Mouse (Mus musculus): ENCODE data around the gene Itsn1.

DNA sequence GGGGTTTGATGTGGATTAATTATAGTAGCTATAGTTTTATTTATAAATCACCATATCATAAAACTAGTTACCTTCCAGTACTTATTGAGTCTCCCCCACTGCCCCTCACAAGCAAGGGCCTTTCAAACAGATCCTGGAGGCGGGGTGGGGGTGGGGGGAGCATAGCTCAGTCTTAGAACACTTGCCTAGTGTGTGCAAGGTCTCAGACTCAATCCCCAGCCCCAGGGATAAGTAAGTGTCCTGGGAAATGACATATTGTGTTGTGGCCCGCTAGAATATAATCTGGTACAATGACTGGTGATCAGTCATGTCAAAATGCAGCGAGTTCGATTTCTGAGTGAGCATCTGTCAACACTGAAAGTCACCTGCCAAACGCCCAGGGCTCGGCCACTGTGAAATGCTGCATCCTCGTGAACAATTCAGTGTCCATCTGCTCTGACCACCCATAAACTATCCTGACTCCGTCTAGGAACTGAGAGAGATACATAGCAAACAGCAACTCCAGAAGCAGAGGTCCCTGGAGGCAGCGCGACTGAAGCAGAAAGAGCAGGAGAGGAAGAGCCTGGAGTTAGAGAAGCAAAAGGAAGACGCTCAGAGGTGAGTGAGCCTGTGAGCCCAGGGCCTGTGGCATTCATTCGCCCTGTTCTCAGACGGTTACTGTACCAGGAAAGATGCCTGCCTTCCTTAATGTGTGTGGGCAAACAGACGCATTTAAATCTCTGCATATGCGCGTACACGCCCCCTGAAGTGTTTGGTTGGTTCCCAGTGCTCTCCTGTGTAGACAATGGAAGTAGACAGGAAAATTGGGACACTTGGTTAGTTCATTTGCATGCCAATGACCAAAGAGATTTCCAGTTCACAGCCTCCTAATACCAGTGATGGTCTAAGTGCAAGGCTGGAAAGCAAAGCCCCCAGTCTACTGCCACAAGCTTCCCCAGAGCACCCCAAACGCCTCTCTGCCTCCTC, 107.8 kb downstream of the Itsn1 start:
- TF ChIP-seq CTCF (IDR thresholded peaks at IDR 0.05; ENCODE audit: low read depth) (no peak), EP300 (IDR thresholded peaks at IDR 0.05; ENCODE audit: low read depth) (no peak)

Data from liver, embryonic 14.5 days (tissue).